Mouse (Mus musculus): ENCODE results near the gene Gm6121. TPM values are rescaled to one million over a fixed set of nuclear protein-coding genes. Genes with fewer than 3 reads are reported as not detected.
"Not testable (repeated sequence)": the region's sequence is repeated elsewhere in the genome, so short reads cannot be mapped to it uniquely, and the experiment has no call there.

Gene Gm6121
- polyA plus RNA-seq (2012; rRNA removed), result not detected in 2 replicates

DNA sequence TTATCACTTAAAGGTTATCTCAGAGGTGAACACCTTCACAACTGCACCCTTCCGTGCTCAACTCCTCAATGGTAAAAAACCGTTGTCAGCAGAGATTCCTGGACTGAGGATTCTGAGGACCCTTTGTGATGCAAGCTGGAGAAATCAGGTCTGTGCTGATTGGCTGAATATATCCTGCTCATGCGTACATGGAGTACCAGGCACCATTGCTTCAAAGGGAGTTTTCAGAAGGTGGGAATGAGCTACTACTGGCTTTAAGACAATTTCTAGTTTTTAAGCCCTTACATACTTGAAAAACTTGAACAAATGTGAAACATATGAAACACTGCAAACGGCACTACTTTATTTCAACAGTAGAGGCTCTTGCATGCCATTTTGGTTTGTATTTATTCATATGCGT is at the start of gene Gm6121:
Gene Gm6121, minus strand, starts transcription at position 101 of the 400 bp plus-strand sequence.
- not testable (repeated sequence) for DNase-seq; H3K27ac ChIP-seq (ENCODE audit: control insufficient read depth, insufficient read depth, low read length); H3K4me1 ChIP-seq (replicated peaks; ENCODE audit: control insufficient read depth, insufficient read depth, low read length); H3K27me3 ChIP-seq (ENCODE audit: control insufficient read depth, insufficient read depth, low read length); H3K36me3 ChIP-seq (ENCODE audit: control insufficient read depth, insufficient read depth, low read length); H3K4me3 ChIP-seq (ENCODE audit: control insufficient read depth, insufficient read depth, low read length)
- WGBS, result no CpG with 5 or more reads among the region's 5 CpGs

Other genes with a start within 250 kb of the Gm6121 start
- not detected in 2 replicates for gene Gm14525, start 233.1 kb downstream of the Gm6121 start, polyA plus RNA-seq (2012; rRNA removed)